Mouse (Mus musculus): ENCODE results near the gene Glod5.

DNA sequence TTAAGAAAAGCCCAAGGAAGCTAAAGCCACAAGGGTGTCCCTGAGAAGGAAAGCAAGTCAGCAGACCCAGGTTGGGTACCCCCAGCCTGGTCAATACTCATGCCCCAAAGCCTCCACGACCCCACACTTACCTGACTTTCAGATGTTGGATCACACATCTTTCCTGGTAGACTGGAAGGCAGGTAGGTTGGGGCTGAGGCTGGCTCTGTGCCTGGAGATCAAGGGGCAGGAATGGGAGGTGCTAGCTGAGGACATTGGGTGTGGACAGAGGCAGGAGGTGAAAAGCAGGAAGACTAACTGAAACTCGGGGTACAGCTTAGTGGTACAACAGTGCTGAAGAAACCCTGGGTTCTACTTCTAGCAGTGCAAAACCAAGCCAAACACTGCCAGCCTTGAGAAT, at the start of gene Glod5:
- TF ChIP-seq CTCF (IDR thresholded peaks at IDR 0.05; ENCODE audit: low read depth) (no peak), EP300 (IDR thresholded peaks at IDR 0.05; ENCODE audit: low read depth) (no peak)

All from heart, postnatal 0 days (tissue).